Mouse (Mus musculus) midbrain, embryonic 15.5 days (tissue): ENCODE results near the gene Mpst. TPM values are rescaled to one million over a fixed set of nuclear protein-coding genes. Genes with fewer than 3 reads are reported as not detected.

Experiments used
- ATAC-seq: fragments of 200-750 bp; cut with Nextera tagmentation; replicated peaks from 2 replicates; pipeline ENCODE4 v1.8.0; 2017; ENCODE audit warnings: moderate TSS enrichment
- H3K27ac ChIP-seq: fragments of 300-500 bp; sonication (generic); 2 replicates; pipeline ENCODE4 v1.5.1; 2015; ENCODE audit warnings: mild to moderate bottlenecking, inconsistent platforms
- H3K27me3 ChIP-seq: fragments of 300-500 bp; sonication (generic); replicated peaks from 2 replicates; pipeline ENCODE4 v1.6.1; 2015; ENCODE audit warnings: inconsistent platforms
- H3K36me3 ChIP-seq: fragments of 300-500 bp; sonication (generic); replicated peaks from 2 replicates; pipeline ENCODE4 v1.6.1; 2015; ENCODE audit warnings: inconsistent platforms
- H3K4me1 ChIP-seq: fragments of 300-500 bp; sonication (generic); 2 replicates; pipeline ENCODE4 v1.6.1; 2015; ENCODE audit warnings: inconsistent platforms
- H3K4me2 ChIP-seq: fragments of 300-500 bp; sonication (generic); 2 replicates; pipeline ENCODE4 v1.6.1; 2015; ENCODE audit warnings: inconsistent platforms, mild to moderate bottlenecking, moderate library complexity
- H3K4me3 ChIP-seq: fragments of 300-500 bp; sonication (generic); 2 replicates; pipeline ENCODE4 v1.5.1; 2015; ENCODE audit warnings: mild to moderate bottlenecking, inconsistent platforms
- H3K9ac ChIP-seq: fragments of 300-500 bp; sonication (generic); 2 replicates; pipeline ENCODE4 v1.6.1; 2015; ENCODE audit warnings: mild to moderate bottlenecking, inconsistent platforms
- H3K9me3 ChIP-seq: fragments of 300-500 bp; sonication (generic); 2 replicates; pipeline ENCODE4 v1.6.1; 2016; ENCODE audit warnings: inconsistent platforms
- WGBS: fragments of 180-500 bp; shearing (Covaris S2); methylation state at CpG from one replicate; pipeline ENCODE4 v1.1.7; 2015; ENCODE audit warnings: mixed read lengths; 5-methylcytosine and 5-hydroxymethylcytosine counted together
- polyA plus RNA-seq: library from polyadenylated mRNA; unstranded; fragments of >200 nt; fragmentation: Nextera tagmentation; extraction: Ambion mirVana; gene quantifications from 2 replicates; pipeline ENCODE4 v1.2.1, GENCODE M21; 2015

The Mpst gene
- polyA plus RNA-seq, 1 experiment from 2014 or later, result 4.3 TPM

- Histone ChIP-seq H3K9ac (peak within 1 kb of the TSS; percentile 62), H3K4me2 (peak within 1 kb of the TSS; percentile 89), H3K9me3 (no peaks in the 10 kb centered on the region), H3K27me3 (peaks cover 30% of the 10 kb centered on the region), H3K36me3 (no peaks in the 10 kb centered on the region), H3K4me1 (peaks cover 41% of the 10 kb centered on the region), H3K27ac (peak within 1 kb of the TSS; percentile 85), H3K4me3 (peak within 1 kb of the TSS; percentile 59)
- ATAC-seq, result peak; percentile 70
- WGBS, result 2% methylated on average over 34 of the region's 34 CpGs
Measured at GRCm38 (mm10) chr15:78405517-78406211, 552 bp upstream of the Mpst start, which contains the start of gene Tst. Gene Tst (minus strand): TSS chr15:78405907.

- WGBS, result 14% methylated on average over 12 of the region's 12 CpGs
- H3K27ac ChIP-seq, result no peak overlapping the region
- H3K9ac ChIP-seq, result no peak overlapping the region
- H3K27me3 ChIP-seq, result peaks cover 39% of the 10 kb centered on the region
- peaks cover 38% of the 10 kb centered on the region for H3K4me1 ChIP-seq
- H3K36me3 ChIP-seq, result no peaks in the 10 kb centered on the region
- ATAC-seq, result no peak
- no peaks in the 10 kb centered on the region for H3K9me3 ChIP-seq
- H3K4me3 ChIP-seq, result peak overlapping the region; percentile 14
- peak overlapping the region; percentile 42 for H3K4me2 ChIP-seq
Measured at GRCm38 (mm10) chr15:78409570-78410052, 3.4 kb downstream of the Mpst start.

GRCm38 (mm10) chr15:78413083-78413718 is 7.0 kb downstream of the Mpst start:
- no peak overlapping the region for H3K27ac ChIP-seq
- no peak overlapping the region for H3K4me3 ChIP-seq
- no peak for ATAC-seq
- no peak overlapping the region for H3K9ac ChIP-seq
- no peaks in the 10 kb centered on the region for H3K9me3 ChIP-seq
- H3K36me3 ChIP-seq, result no peaks in the 10 kb centered on the region
- WGBS, result 91% methylated on average over 14 of the region's 14 CpGs
- H3K27me3 ChIP-seq, result peaks cover 33% of the 10 kb centered on the region
- H3K4me1 ChIP-seq, result peaks cover 14% of the 10 kb centered on the region
- no peak overlapping the region for H3K4me2 ChIP-seq

- ATAC-seq, result no peak
- Histone ChIP-seq H3K9me3 (no peaks in the 10 kb centered on the region), H3K4me2 (no peak overlapping the region), H3K4me3 (no peak overlapping the region), H3K9ac (no peak overlapping the region), H3K27me3 (peaks cover 28% of the 10 kb centered on the region), H3K4me1 (peaks cover 14% of the 10 kb centered on the region), H3K27ac (no peak overlapping the region), H3K36me3 (no peaks in the 10 kb centered on the region)
- WGBS, result 48% methylated on average over 1 of the region's 1 CpGs
Measured at GRCm38 (mm10) chr15:78413719-78414117, 7.5 kb downstream of the Mpst start.

- 91% methylated on average over 8 of the region's 8 CpGs for WGBS
- Histone ChIP-seq H3K9me3 (no peaks in the 10 kb centered on the region), H3K27ac (no peak overlapping the region), H3K9ac (no peak overlapping the region), H3K4me3 (no peak overlapping the region), H3K4me2 (no peak overlapping the region), H3K4me1 (peaks cover 14% of the 10 kb centered on the region), H3K27me3 (peaks cover 23% of the 10 kb centered on the region), H3K36me3 (no peaks in the 10 kb centered on the region)
- no peak for ATAC-seq
Measured at GRCm38 (mm10) chr15:78414157-78414556, 7.9 kb downstream of the Mpst start.

GRCm38 (mm10) chr15:78416937-78417336 is 10.7 kb downstream of the Mpst start:
- no peaks in the 10 kb centered on the region for H3K9me3 ChIP-seq
- ATAC-seq, result no peak
- H3K27ac ChIP-seq, result no peak overlapping the region
- 10% methylated on average over 4 of the region's 4 CpGs for WGBS
- no peak overlapping the region for H3K4me2 ChIP-seq
- no peak overlapping the region for H3K4me3 ChIP-seq
- H3K36me3 ChIP-seq, result no peaks in the 10 kb centered on the region
- no peaks in the 10 kb centered on the region; the same call in 1 of the 2 replicates for H3K27me3 ChIP-seq
- no peak overlapping the region for H3K9ac ChIP-seq
- H3K4me1 ChIP-seq, result no peaks in the 10 kb centered on the region

- no peak overlapping the region for H3K4me2 ChIP-seq
- no peaks in the 10 kb centered on the region for H3K36me3 ChIP-seq
- no peak overlapping the region for H3K9ac ChIP-seq
- H3K27me3 ChIP-seq, result no peaks in the 10 kb centered on the region; the same call in 1 of the 2 replicates
- no peak for ATAC-seq
- no peak overlapping the region for H3K27ac ChIP-seq
- WGBS, result 91% methylated on average over 13 of the region's 13 CpGs
- H3K9me3 ChIP-seq, result no peaks in the 10 kb centered on the region
- no peak overlapping the region for H3K4me3 ChIP-seq
- no peaks in the 10 kb centered on the region for H3K4me1 ChIP-seq
Measured at GRCm38 (mm10) chr15:78420395-78420794, 14.2 kb downstream of the Mpst start.

GRCm38 (mm10) chr15:78422046-78422956 is 16.1 kb downstream of the Mpst start:
- Histone ChIP-seq H3K9ac (no peak overlapping the region), H3K4me2 (no peak overlapping the region), H3K4me3 (no peak overlapping the region), H3K9me3 (no peaks in the 10 kb centered on the region), H3K4me1 (no peaks in the 10 kb centered on the region), H3K36me3 (no peaks in the 10 kb centered on the region), H3K27ac (no peak overlapping the region), H3K27me3 (no peaks in the 10 kb centered on the region; the same call in 1 of the 2 replicates)
- peak; percentile 62; the same call in 1 of the 2 replicates for ATAC-seq
- 15% methylated on average over 16 of the region's 16 CpGs for WGBS

- no peak overlapping the region for H3K4me3 ChIP-seq
- ATAC-seq, result no peak
- H3K4me1 ChIP-seq, result peaks cover 4% of the 10 kb centered on the region
- 26% methylated on average over 11 of the region's 11 CpGs for WGBS
- H3K4me2 ChIP-seq, result no peak overlapping the region
- no peaks in the 10 kb centered on the region; the same call in 1 of the 2 replicates for H3K27me3 ChIP-seq
- no peaks in the 10 kb centered on the region for H3K36me3 ChIP-seq
- no peaks in the 10 kb centered on the region for H3K9me3 ChIP-seq
- H3K9ac ChIP-seq, result no peak overlapping the region
- H3K27ac ChIP-seq, result no peak overlapping the region
Measured at GRCm38 (mm10) chr15:78424507-78424906, 18.3 kb downstream of the Mpst start.

GRCm38 (mm10) chr15:78425230-78425629 is 19.0 kb downstream of the Mpst start:
- no peak overlapping the region for H3K4me2 ChIP-seq
- no peaks in the 10 kb centered on the region for H3K36me3 ChIP-seq
- peaks cover 11% of the 10 kb centered on the region for H3K4me1 ChIP-seq
- no peaks in the 10 kb centered on the region; the same call in 1 of the 2 replicates for H3K27me3 ChIP-seq
- H3K4me3 ChIP-seq, result no peak overlapping the region
- no peak overlapping the region for H3K27ac ChIP-seq
- H3K9ac ChIP-seq, result no peak overlapping the region
- no peak for ATAC-seq
- no peaks in the 10 kb centered on the region for H3K9me3 ChIP-seq
- 63% methylated on average over 4 of the region's 4 CpGs for WGBS

GRCm38 (mm10) chr15:78428391-78429138 is 22.3 kb downstream of the Mpst start, which contains the start of gene Kctd17:
Gene Kctd17 (plus strand): TSS chr15:78428564.
- Histone ChIP-seq H3K27me3 (no peaks in the 10 kb centered on the region), H3K9ac (peak within 1 kb of the TSS; percentile 89), H3K4me1 (peaks cover 15% of the 10 kb centered on the region), H3K36me3 (0 out of 2 replicates have a peak, but pooled peaks cover 5% of the 10 kb centered on the region), H3K4me3 (peak within 1 kb of the TSS; percentile 80), H3K4me2 (peak within 1 kb of the TSS; percentile 77), H3K9me3 (no peaks in the 10 kb centered on the region), H3K27ac (peak within 1 kb of the TSS; percentile 73)
- peak; percentile 93 for ATAC-seq
- 1% methylated on average over 52 of the region's 52 CpGs for WGBS
